Mouse (Mus musculus): ENCODE results near the gene Sbk1. TPM values are rescaled to one million over a fixed set of nuclear protein-coding genes. Genes with fewer than 3 reads are reported as not detected.
A peak's percentile ranks its signal among the peaks of the same experiment; 100 is the strongest.
"Not testable (repeated sequence)": the region's sequence is repeated elsewhere in the genome, so short reads cannot be mapped to it uniquely, and the experiment has no call there.

The Sbk1 gene
- polyA plus RNA-seq, 1 experiment from 2014 or later: 111 TPM

DNA sequence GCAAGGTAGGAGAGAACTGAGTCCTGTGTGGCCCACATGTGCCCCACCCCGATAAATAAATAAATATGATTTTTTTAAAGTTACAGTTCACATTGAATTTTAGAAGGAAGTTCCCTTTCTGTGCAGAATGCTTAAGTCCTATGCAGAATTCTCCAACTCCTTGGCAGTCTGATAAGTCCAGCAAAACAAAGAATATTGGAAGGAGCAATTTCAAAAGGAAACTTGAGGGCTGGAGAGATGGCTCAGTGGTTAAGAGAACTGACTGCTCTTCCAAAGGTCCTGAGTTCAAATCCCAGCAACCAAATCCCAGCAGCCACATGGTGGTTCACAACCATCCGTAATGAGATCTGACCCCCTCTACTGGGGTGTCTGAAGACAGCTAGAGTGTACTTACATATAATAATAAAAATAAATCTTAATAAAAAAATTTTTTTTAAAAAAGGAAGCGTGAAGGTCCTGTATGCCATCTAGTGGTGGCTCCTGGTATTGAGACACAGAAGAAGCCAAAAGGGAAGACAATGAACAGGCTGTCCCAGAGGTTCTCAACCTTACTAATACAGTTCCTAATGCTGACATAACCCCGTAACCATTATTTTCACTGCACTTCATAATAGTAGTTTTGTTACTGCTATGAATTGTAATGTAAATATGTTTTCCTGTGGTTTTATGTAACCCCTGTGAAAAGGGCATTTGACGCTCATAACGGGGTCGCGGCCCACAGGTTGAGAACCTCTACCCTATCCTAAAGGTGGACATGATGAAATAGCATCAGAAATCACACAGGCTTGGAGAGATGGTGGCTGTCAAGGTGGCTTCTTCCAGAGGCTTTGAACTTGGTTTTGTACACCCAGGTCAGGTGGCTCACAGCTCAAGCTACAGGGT, 25.4 kb downstream of the Sbk1 start:
- no peak overlapping the region for H3K9ac ChIP-seq (ENCODE audit: low read length)
- H3K27me3 ChIP-seq (ENCODE audit: control insufficient read depth, insufficient read depth, low read length): no peaks in the 10 kb centered on the region
- no peak overlapping the region for H3K27ac ChIP-seq (replicated peaks; ENCODE audit: low read depth, low read length)
- no peak for ATAC-seq (ENCODE audit: insufficient number of reproducible peaks, low FRiP score, low TSS enrichment, low read depth)
- H3K36me3 ChIP-seq (ENCODE audit: control insufficient read depth, insufficient read depth, low read length): peaks cover 12% of the 10 kb centered on the region
- peak; percentile 47 for DNase-seq (ENCODE audit: low spot score)
- no peaks in the 10 kb centered on the region for H3K9me3 ChIP-seq (ENCODE audit: control insufficient read depth, low read length)
- no peaks in the 10 kb centered on the region for H3K4me1 ChIP-seq (ENCODE audit: control insufficient read depth, insufficient read depth, low read length)
- no peak overlapping the region for H3K4me3 ChIP-seq (ENCODE audit: low read depth, low read length)
- no peak overlapping the region for H3K4me2 ChIP-seq (ENCODE audit: low read depth, severe bottlenecking)
- 75% methylated on average over 8 of the region's 8 CpGs for WGBS

DNA sequence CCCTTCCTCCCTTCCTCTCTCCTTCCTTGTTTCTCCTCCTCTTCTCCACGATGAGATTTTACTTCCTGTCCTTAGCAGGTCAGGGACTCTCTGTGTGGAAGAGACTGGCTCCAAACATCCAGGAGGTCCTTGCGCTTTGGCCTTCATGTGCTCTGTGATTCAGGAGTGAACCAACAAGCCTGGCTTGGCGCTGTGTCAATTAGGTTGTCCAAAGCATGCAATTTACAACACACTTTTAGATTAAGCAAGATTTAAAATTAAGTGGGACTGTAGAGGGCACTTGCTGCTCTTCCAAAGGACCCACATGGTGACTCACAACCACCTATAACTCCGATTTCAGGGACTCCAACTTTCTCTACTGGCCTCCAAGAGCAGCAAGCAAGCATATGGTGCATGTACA, 26.4 kb downstream of the Sbk1 start:
- H3K36me3 ChIP-seq (ENCODE audit: control insufficient read depth, insufficient read depth, low read length): peaks cover 3% of the 10 kb centered on the region; the same call in 1 of the 2 replicates
- H3K9me3 ChIP-seq (ENCODE audit: control insufficient read depth, low read length): no peaks in the 10 kb centered on the region
- no peak overlapping the region for H3K4me3 ChIP-seq (ENCODE audit: low read depth, low read length)
- no peaks in the 10 kb centered on the region for H3K27me3 ChIP-seq (ENCODE audit: control insufficient read depth, insufficient read depth, low read length)
- no peak overlapping the region for H3K4me2 ChIP-seq (ENCODE audit: low read depth, severe bottlenecking)
- no peak overlapping the region for H3K27ac ChIP-seq (replicated peaks; ENCODE audit: low read depth, low read length)
- 72% methylated on average over 4 of the region's 4 CpGs for WGBS
- ATAC-seq (ENCODE audit: insufficient number of reproducible peaks, low FRiP score, low TSS enrichment, low read depth) (no peak), DNase-seq (ENCODE audit: low spot score) (no peak)
- H3K4me1 ChIP-seq (ENCODE audit: control insufficient read depth, insufficient read depth, low read length): no peaks in the 10 kb centered on the region
- no peak overlapping the region for H3K9ac ChIP-seq (ENCODE audit: low read length)

DNA sequence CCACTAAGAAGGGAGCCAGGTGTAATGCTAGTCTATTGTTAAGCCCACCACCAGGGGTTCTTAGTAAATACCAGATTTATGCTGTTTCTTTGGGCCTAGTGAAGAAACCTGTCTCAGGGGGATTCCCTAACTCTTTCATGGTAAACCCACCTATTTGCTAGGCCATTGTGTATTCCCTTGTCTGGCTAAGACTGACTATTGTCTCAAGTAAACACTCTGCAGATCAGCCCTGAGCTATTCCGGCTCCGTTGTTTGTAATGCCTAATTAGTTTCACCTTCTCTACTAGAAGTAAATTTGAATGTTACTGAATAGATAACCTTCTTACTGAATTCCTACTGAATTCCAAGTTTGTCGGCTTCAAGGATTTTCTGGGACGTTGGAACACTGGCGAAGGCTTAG, 29.4 kb downstream of the Sbk1 start:
- not testable (repeated sequence) for H3K27me3 ChIP-seq (ENCODE audit: control insufficient read depth, insufficient read depth, low read length); ATAC-seq (ENCODE audit: insufficient number of reproducible peaks, low FRiP score, low TSS enrichment, low read depth); H3K9ac ChIP-seq (ENCODE audit: low read length); H3K4me2 ChIP-seq (ENCODE audit: low read depth, severe bottlenecking); H3K9me3 ChIP-seq (ENCODE audit: control insufficient read depth, low read length); H3K4me3 ChIP-seq (ENCODE audit: low read depth, low read length); DNase-seq (ENCODE audit: low spot score); H3K27ac ChIP-seq (replicated peaks; ENCODE audit: low read depth, low read length); H3K4me1 ChIP-seq (ENCODE audit: control insufficient read depth, insufficient read depth, low read length); H3K36me3 ChIP-seq (ENCODE audit: control insufficient read depth, insufficient read depth, low read length)
- 94% methylated on average over 5 of the region's 5 CpGs for WGBS

DNA sequence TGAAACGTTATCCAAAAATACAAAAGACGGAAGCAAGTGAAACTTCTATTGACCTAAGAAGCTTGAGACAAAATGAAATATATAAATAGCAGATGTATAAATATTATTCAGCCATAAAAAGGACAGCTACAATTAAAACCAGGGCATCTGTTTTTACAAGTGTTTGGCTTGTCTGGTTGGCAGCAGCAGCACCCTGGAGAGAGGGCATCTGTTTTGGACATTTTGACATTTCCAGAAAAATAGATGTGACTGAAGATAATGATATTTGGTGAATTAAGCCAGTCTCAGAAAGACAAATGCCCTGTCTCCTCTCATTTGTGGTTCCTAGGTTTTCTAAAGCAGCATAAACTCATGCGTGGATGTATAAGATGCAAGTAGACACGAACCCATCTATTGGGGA, 39.4 kb downstream of the Sbk1 start:
- H3K9me3 ChIP-seq (ENCODE audit: control insufficient read depth, low read length): no peaks in the 10 kb centered on the region
- H3K4me3 ChIP-seq (ENCODE audit: low read depth, low read length): no peak overlapping the region
- 89% methylated on average over 4 of the region's 4 CpGs for WGBS
- H3K9ac ChIP-seq (ENCODE audit: low read length): no peak overlapping the region
- no peak overlapping the region for H3K27ac ChIP-seq (replicated peaks; ENCODE audit: low read depth, low read length)
- ATAC-seq (ENCODE audit: insufficient number of reproducible peaks, low FRiP score, low TSS enrichment, low read depth) (no peak), DNase-seq (ENCODE audit: low spot score) (no peak)
- H3K36me3 ChIP-seq (ENCODE audit: control insufficient read depth, insufficient read depth, low read length): no peaks in the 10 kb centered on the region
- H3K27me3 ChIP-seq (ENCODE audit: control insufficient read depth, insufficient read depth, low read length): no peaks in the 10 kb centered on the region
- H3K4me1 ChIP-seq (ENCODE audit: control insufficient read depth, insufficient read depth, low read length): no peaks in the 10 kb centered on the region
- H3K4me2 ChIP-seq (ENCODE audit: low read depth, severe bottlenecking): no peak overlapping the region

DNA sequence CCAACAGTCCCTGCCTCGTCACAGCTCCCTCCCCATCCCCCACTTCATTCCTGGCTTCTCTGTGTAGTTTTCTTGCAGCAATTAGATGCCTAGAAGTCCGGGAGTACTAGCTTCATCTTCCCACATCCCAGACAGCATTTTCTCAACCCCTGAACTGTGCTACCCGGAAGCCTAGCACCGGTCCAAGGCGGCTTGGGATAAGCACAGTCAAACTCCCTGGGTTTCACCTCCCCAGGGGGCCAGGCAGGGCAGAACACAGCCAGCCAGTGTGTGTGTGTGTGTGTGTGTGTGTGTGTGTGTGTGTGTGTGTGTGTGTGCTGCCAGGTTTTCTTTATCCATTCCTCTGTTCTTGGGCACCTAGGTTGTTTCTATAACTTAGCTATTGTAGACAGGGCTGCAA, 40.9 kb downstream of the Sbk1 start:
- no peak overlapping the region for H3K4me3 ChIP-seq (ENCODE audit: low read depth, low read length)
- no peaks in the 10 kb centered on the region for H3K9me3 ChIP-seq (ENCODE audit: control insufficient read depth, low read length)
- H3K9ac ChIP-seq (ENCODE audit: low read length): no peak overlapping the region
- H3K27me3 ChIP-seq (ENCODE audit: control insufficient read depth, insufficient read depth, low read length): no peaks in the 10 kb centered on the region
- DNase-seq (ENCODE audit: low spot score) (no peak), ATAC-seq (ENCODE audit: insufficient number of reproducible peaks, low FRiP score, low TSS enrichment, low read depth) (no peak)
- H3K4me2 ChIP-seq (ENCODE audit: low read depth, severe bottlenecking): no peak overlapping the region
- no peak overlapping the region for H3K27ac ChIP-seq (replicated peaks; ENCODE audit: low read depth, low read length)
- H3K4me1 ChIP-seq (ENCODE audit: control insufficient read depth, insufficient read depth, low read length): no peaks in the 10 kb centered on the region
- 60% methylated on average over 5 of the region's 5 CpGs for WGBS
- H3K36me3 ChIP-seq (ENCODE audit: control insufficient read depth, insufficient read depth, low read length): no peaks in the 10 kb centered on the region

DNA sequence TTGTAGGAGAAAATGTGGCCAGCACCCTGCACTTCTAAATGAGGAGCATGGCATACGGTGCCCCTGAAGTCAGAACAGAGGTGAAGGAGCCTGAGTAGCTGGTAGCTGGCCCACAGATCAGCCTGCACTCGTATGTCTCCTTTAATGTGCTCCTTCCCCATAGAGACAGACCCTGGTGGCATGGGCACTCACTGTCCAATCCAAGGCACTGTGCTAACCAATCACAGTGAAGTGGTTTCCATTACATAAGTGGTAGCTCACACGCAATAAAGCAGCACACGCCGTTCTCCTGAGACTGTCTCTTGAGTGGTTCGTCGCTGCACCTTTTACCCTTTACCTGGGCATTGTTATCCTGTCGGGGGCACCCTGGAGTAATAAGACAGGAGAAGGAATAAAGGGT, 41.9 kb downstream of the Sbk1 start:
- Histone ChIP-seq H3K4me1 (ENCODE audit: control insufficient read depth, insufficient read depth, low read length) (no peaks in the 10 kb centered on the region), H3K9me3 (ENCODE audit: control insufficient read depth, low read length) (no peaks in the 10 kb centered on the region), H3K27me3 (ENCODE audit: control insufficient read depth, insufficient read depth, low read length) (no peaks in the 10 kb centered on the region), H3K36me3 (ENCODE audit: control insufficient read depth, insufficient read depth, low read length) (no peaks in the 10 kb centered on the region), H3K4me2 (ENCODE audit: low read depth, severe bottlenecking) (no peak overlapping the region), H3K4me3 (ENCODE audit: low read depth, low read length) (no peak overlapping the region), H3K27ac (replicated peaks; ENCODE audit: low read depth, low read length) (no peak overlapping the region), H3K9ac (ENCODE audit: low read length) (no peak overlapping the region)
- DNase-seq (ENCODE audit: low spot score): no peak
- WGBS: 79% methylated on average over 8 of the region's 8 CpGs
- no peak for ATAC-seq (ENCODE audit: insufficient number of reproducible peaks, low FRiP score, low TSS enrichment, low read depth)

DNA sequence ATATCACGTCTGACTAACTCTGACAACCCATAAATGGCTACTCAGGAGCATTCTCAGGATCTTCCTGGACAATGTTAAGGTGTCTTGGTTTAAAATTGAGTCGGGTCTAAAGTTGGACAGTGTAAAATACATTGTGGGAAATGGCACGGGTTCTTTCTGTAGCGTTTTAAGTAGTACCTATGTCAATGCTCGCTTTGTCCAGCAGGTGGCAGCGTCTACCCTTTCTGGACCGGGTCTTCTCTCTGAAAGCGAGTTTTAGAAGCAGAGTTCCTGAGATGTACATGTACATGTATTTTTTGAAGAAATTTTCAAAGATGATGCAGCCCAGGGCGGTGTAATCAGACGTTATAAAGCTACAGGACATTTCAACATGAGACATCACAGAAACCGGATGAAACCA, 51.3 kb downstream of the Sbk1 start:
- no peak for ATAC-seq (ENCODE audit: insufficient number of reproducible peaks, low FRiP score, low TSS enrichment, low read depth)
- Histone ChIP-seq H3K27ac (replicated peaks; ENCODE audit: low read depth, low read length) (no peak overlapping the region), H3K4me2 (ENCODE audit: low read depth, severe bottlenecking) (no peak overlapping the region), H3K36me3 (ENCODE audit: control insufficient read depth, insufficient read depth, low read length) (no peaks in the 10 kb centered on the region), H3K4me1 (ENCODE audit: control insufficient read depth, insufficient read depth, low read length) (no peaks in the 10 kb centered on the region), H3K9me3 (ENCODE audit: control insufficient read depth, low read length) (no peaks in the 10 kb centered on the region), H3K9ac (ENCODE audit: low read length) (no peak overlapping the region), H3K27me3 (ENCODE audit: control insufficient read depth, insufficient read depth, low read length) (no peaks in the 10 kb centered on the region), H3K4me3 (ENCODE audit: low read depth, low read length) (no peak overlapping the region)
- DNase-seq (ENCODE audit: low spot score): peak; percentile 91
- WGBS: 10% methylated on average over 11 of the region's 11 CpGs

DNA sequence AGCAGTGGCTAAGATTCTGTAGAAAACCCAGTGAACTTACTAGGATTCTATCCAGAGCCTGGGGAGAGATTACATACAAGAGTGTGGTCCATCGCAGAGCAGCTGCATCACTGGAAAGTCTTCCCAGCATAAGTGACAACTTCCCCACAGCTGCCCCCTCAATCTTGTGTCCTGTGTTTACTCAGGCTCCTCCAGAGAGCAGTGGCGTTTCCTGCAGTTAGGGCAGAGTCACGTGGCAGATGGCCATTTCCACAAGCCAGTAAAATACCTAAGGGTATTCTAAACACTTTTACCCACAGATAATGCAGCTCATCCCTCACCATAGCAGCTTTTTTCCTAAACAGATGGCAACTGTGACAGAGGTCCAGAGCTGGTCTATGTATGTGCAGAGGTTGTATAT, 52.4 kb downstream of the Sbk1 start:
- DNase-seq (ENCODE audit: low spot score): no peak
- H3K9ac ChIP-seq (ENCODE audit: low read length): no peak overlapping the region
- no peak for ATAC-seq (ENCODE audit: insufficient number of reproducible peaks, low FRiP score, low TSS enrichment, low read depth)
- no peaks in the 10 kb centered on the region for H3K9me3 ChIP-seq (ENCODE audit: control insufficient read depth, low read length)
- no peaks in the 10 kb centered on the region for H3K27me3 ChIP-seq (ENCODE audit: control insufficient read depth, insufficient read depth, low read length)
- H3K4me3 ChIP-seq (ENCODE audit: low read depth, low read length): no peak overlapping the region
- no peak overlapping the region for H3K4me2 ChIP-seq (ENCODE audit: low read depth, severe bottlenecking)
- no peak overlapping the region for H3K27ac ChIP-seq (replicated peaks; ENCODE audit: low read depth, low read length)
- no peaks in the 10 kb centered on the region for H3K36me3 ChIP-seq (ENCODE audit: control insufficient read depth, insufficient read depth, low read length)
- H3K4me1 ChIP-seq (ENCODE audit: control insufficient read depth, insufficient read depth, low read length): no peaks in the 10 kb centered on the region
- WGBS: 32% methylated on average over 3 of the region's 3 CpGs

Measured in limb, embryonic 11.5 days (tissue).